ENCODE assay signal across 8 mouse cellular contexts in the genomic region with DNA sequence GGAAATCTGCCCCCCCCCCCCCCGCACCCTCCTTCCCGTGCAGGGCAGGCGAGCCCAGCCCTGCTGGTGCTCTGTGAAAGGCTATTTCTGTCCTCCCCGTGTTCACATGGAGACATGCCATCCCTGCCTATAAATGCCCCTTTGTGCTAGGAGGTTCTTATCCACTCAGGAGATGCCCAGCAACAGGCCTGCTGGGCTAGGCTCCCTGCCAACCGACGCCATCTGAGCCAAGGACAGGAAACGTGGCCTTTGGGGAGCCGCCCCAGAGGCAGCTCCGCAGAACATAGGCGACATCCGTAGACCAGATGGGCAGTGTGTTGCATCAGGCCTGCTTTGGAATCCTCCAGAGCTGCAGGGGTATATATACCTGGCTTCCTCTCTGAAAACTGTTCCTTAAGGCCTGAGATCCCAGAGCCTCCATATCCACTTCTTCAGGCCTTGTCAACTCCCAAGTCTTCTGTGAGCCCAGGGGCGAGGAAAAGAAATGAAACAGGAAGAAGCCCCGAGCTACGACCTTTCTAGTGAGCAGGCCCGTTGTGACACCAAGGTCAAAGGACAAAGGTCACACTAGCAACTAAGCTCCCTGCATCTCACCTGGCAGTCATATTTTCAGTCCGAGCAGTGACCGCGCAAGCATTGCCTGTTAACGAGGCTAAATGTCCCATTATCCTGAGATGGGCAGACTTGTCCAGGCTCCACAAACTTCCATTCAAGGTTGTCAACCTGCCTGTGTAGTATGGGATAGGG. TPM values are rescaled to one million over a fixed set of nuclear protein-coding genes. Genes with fewer than 3 reads are reported as not detected.
DNase-seq lines count a peak whose midpoint lies in the region; ATAC-seq and TF ChIP-seq lines count a peak whose summit lies in the region.
"Had no signal": no experiment of that assay in that cellular context is flagged by ENCODE, and none has a peak within 500 bp of the region (broad histone marks: within the 10 kb centered on the region; RNA-seq: fewer than 3 reads in every experiment).

No protein-coding gene starts in this region.

- TF ChIP-seq CTCF in intestine, postnatal 0 days (IDR thresholded peaks at IDR 0.05; ENCODE audit: low read depth), result no peak

- no peaks in the 10 kb centered on the region for H3K4me1 ChIP-seq in intestine, postnatal 0 days (replicated peaks; ENCODE audit: control insufficient read depth, insufficient read depth, low read length)
- H3K4me1 ChIP-seq in limb, embryonic 12.5 days (replicated peaks), result no peaks in the 10 kb centered on the region

- peak; percentile 71 for ATAC-seq in granulocyte monocyte progenitor cell, adult 5-6 weeks (replicated peaks; ENCODE audit: poor library complexity, severe bottlenecking)
- ATAC-seq in intestine, postnatal 0 days, result peak; percentile 28; the same call in 1 of the 2 replicates
- no peak for ATAC-seq in limb, embryonic 12.5 days (ENCODE audit: insufficient number of reproducible peaks, insufficient read depth, low FRiP score, low TSS enrichment, low read depth)

- H3K9me3 ChIP-seq in intestine, postnatal 0 days (ENCODE audit: control insufficient read depth), result no peaks in the 10 kb centered on the region
- no peaks in the 10 kb centered on the region for H3K9me3 ChIP-seq in limb, embryonic 12.5 days

- H3K4me3 ChIP-seq in intestine, postnatal 0 days (ENCODE audit: low read depth, low read length), result no peak overlapping the region
- H3K4me3 ChIP-seq in limb, embryonic 12.5 days (replicated peaks), result no peak overlapping the region

- DNase-seq in adrenal gland, postnatal 25 days, result peak; percentile 86
- peak; percentile 89 to 92 for DNase-seq in cerebellum, postnatal 10 days
- DNase-seq in ovary, postnatal 36 days (ENCODE audit: low spot score), result peak; percentile 70
- DNase-seq in urinary bladder, adult 18-20 months (ENCODE audit: low spot score in 2 of 2), result no peak

- H3K27me3 ChIP-seq in intestine, postnatal 0 days (replicated peaks; ENCODE audit: control insufficient read depth, insufficient read depth, low read length), result no peaks in the 10 kb centered on the region
- no peaks in the 10 kb centered on the region for H3K27me3 ChIP-seq in limb, embryonic 12.5 days

- no peak overlapping the region for H3K9ac ChIP-seq in intestine, postnatal 0 days (ENCODE audit: low read depth, low read length)
- 0 out of 2 replicates have a peak overlapping the region, but pooled peaks have one; percentile 23 for H3K9ac ChIP-seq in limb, embryonic 12.5 days (replicated peaks)
- H3K9ac ChIP-seq: liver, embryonic 14.5 days had no signal

- 64% methylated on average over 19 of the region's 19 CpGs for WGBS in intestine, postnatal 0 days
- 62% methylated on average over 19 of the region's 19 CpGs for WGBS in limb, embryonic 12.5 days

- H3K27ac ChIP-seq in intestine, postnatal 0 days (ENCODE audit: low read depth, low read length), result no peak overlapping the region
- H3K27ac ChIP-seq in limb, embryonic 12.5 days, result 0 out of 2 replicates have a peak overlapping the region, but pooled peaks have one; percentile 42
- H3K27ac ChIP-seq: liver, embryonic 14.5 days had no signal

- H3K4me2 ChIP-seq in intestine, postnatal 0 days (replicated peaks; ENCODE audit: low read depth), result no peak overlapping the region
- H3K4me2 ChIP-seq in limb, embryonic 12.5 days, result no peak overlapping the region

- H3K36me3 ChIP-seq in intestine, postnatal 0 days (ENCODE audit: control insufficient read depth, insufficient read depth), result no peaks in the 10 kb centered on the region
- H3K36me3 ChIP-seq in limb, embryonic 12.5 days, result no peaks in the 10 kb centered on the region

RNA-seq across cellular contexts. Expression of a gene that starts 8.3 kb away (rescaled TPM):
- 47.6 and 55.2 TPM in 2 replicates for total RNA-seq in adrenal gland, postnatal 25 days (2021)
- total RNA-seq in granulocyte monocyte progenitor cell, adult 5-6 weeks (2014; fragmentation: Nextera tagmentation), result 52.5 and 96.9 TPM in 2 replicates
- total RNA-seq in granulocyte monocyte progenitor cell, adult 5-6 weeks (2017), result 44.6 and 48.6 TPM in 2 replicates
- polyA plus RNA-seq in intestine, postnatal 0 days (2015; fragmentation: Nextera tagmentation; extraction: Ambion mirVana), result 108 and 111 TPM in 2 replicates
- polyA plus RNA-seq in limb, embryonic 12.5 days (2016; fragmentation: Nextera tagmentation; extraction: Ambion mirVana), result 31.4 and 35.3 TPM in 2 replicates

RNA-seq across cellular contexts. Expression of a gene that starts 31.2 kb away (rescaled TPM):
- total RNA-seq in adrenal gland, postnatal 25 days (2021), result 2.4 and 4.2 TPM in 2 replicates
- total RNA-seq in granulocyte monocyte progenitor cell, adult 5-6 weeks (2014; fragmentation: Nextera tagmentation), result not detected in 2 replicates
- not detected in 2 replicates for total RNA-seq in granulocyte monocyte progenitor cell, adult 5-6 weeks (2017)
- 1.7 and 2.3 TPM in 2 replicates for polyA plus RNA-seq in intestine, postnatal 0 days (2015; fragmentation: Nextera tagmentation; extraction: Ambion mirVana)
- 1.3 and 1.6 TPM in 2 replicates for polyA plus RNA-seq in limb, embryonic 12.5 days (2016; fragmentation: Nextera tagmentation; extraction: Ambion mirVana)

RNA-seq across cellular contexts. Expression of a gene that starts 36.8 kb away (rescaled TPM):
- total RNA-seq in adrenal gland, postnatal 25 days (2021), result 52.0 and 60.3 TPM in 2 replicates
- total RNA-seq in granulocyte monocyte progenitor cell, adult 5-6 weeks (2014; fragmentation: Nextera tagmentation), result 24.3 and 26.4 TPM in 2 replicates
- 22.3 and 22.4 TPM in 2 replicates for total RNA-seq in granulocyte monocyte progenitor cell, adult 5-6 weeks (2017)
- 105 and 117 TPM in 2 replicates for polyA plus RNA-seq in intestine, postnatal 0 days (2015; fragmentation: Nextera tagmentation; extraction: Ambion mirVana)
- 43.5 and 45.2 TPM in 2 replicates for polyA plus RNA-seq in limb, embryonic 12.5 days (2016; fragmentation: Nextera tagmentation; extraction: Ambion mirVana)

Comparison
In these comparisons a context has a peak if more than half of its experiments do, and no peak if none do; other contexts are left out.
1. DNase-seq: peak in adrenal gland, postnatal 25 days (single experiment), cerebellum, postnatal 10 days (2 of 2) and ovary, postnatal 36 days (single experiment); none in urinary bladder, adult 18-20 months (0 of 2).